Mouse (Mus musculus): ENCODE data around the gene Slc7a1. TPM values are rescaled to one million over a fixed set of nuclear protein-coding genes. Genes with fewer than 3 reads are reported as not detected.
A peak's percentile ranks its signal among the peaks of the same experiment; 100 is the strongest.

Gene Slc7a1
- 39.0 and 48.5 TPM in 2 replicates for polyA plus RNA-seq (2015; fragmentation: Nextera tagmentation; extraction: Ambion mirVana)

- 3% methylated on average over 39 of the region's 52 CpGs for WGBS
- no peaks in the 10 kb centered on the region for H3K9me3 ChIP-seq (ENCODE audit: control insufficient read depth, low read length)
- ATAC-seq = peak; percentile 95
Observed at GRCm38 (mm10) chr5:148399660-148400443, at the start of gene Slc7a1. Gene Slc7a1, minus strand, starts transcription at chr5:148399904.

GRCm38 (mm10) chr5:148444974-148445373, 45.3 kb upstream of the Slc7a1 start:
- H3K4me1 ChIP-seq (ENCODE audit: control insufficient read depth, insufficient read depth, low read depth, low read length) = no peaks in the 10 kb centered on the region
- H3K27ac ChIP-seq (ENCODE audit: low read depth, low read length) = no peak overlapping the region
- no peak overlapping the region for H3K4me3 ChIP-seq (ENCODE audit: low read length)
- no peak for ATAC-seq
- H3K4me2 ChIP-seq (ENCODE audit: low read length) = no peak overlapping the region
- 86% methylated on average over 2 of the region's 2 CpGs for WGBS
- H3K36me3 ChIP-seq (ENCODE audit: control insufficient read depth, insufficient read depth, low read length) = no peaks in the 10 kb centered on the region
- no peaks in the 10 kb centered on the region for H3K27me3 ChIP-seq (replicated peaks; ENCODE audit: control insufficient read depth, insufficient read depth, low read length)
- no peak overlapping the region for H3K9ac ChIP-seq (ENCODE audit: low read depth, low read length)
- no peaks in the 10 kb centered on the region for H3K9me3 ChIP-seq (ENCODE audit: control insufficient read depth, low read length)

More at GRCm38 (mm10) chr5:148399660-148400443, at the start of gene Slc7a1:
- Histone ChIP-seq H3K9ac (ENCODE audit: low read depth, low read length) (peak within 1 kb of the TSS; percentile 79), H3K27ac (ENCODE audit: low read depth, low read length) (peak within 1 kb of the TSS; percentile 67), H3K36me3 (ENCODE audit: control insufficient read depth, insufficient read depth, low read length) (no peaks in the 10 kb centered on the region), H3K4me2 (ENCODE audit: low read length) (peak within 1 kb of the TSS; percentile 93), H3K4me1 (ENCODE audit: control insufficient read depth, insufficient read depth, low read depth, low read length) (peaks cover 12% of the 10 kb centered on the region), H3K4me3 (ENCODE audit: low read length) (peak within 1 kb of the TSS; percentile 78), H3K27me3 (replicated peaks; ENCODE audit: control insufficient read depth, insufficient read depth, low read length) (no peaks in the 10 kb centered on the region)

GRCm38 (mm10) chr5:148443734-148444133, 44.0 kb upstream of the Slc7a1 start:
- no peak overlapping the region for H3K4me2 ChIP-seq (ENCODE audit: low read length)
- H3K36me3 ChIP-seq (ENCODE audit: control insufficient read depth, insufficient read depth, low read length) = no peaks in the 10 kb centered on the region
- H3K9me3 ChIP-seq (ENCODE audit: control insufficient read depth, low read length) = no peaks in the 10 kb centered on the region
- H3K9ac ChIP-seq (ENCODE audit: low read depth, low read length) = no peak overlapping the region
- WGBS = 58% methylated on average over 5 of the region's 5 CpGs
- no peak overlapping the region for H3K27ac ChIP-seq (ENCODE audit: low read depth, low read length)
- H3K4me3 ChIP-seq (ENCODE audit: low read length) = no peak overlapping the region
- no peaks in the 10 kb centered on the region for H3K4me1 ChIP-seq (ENCODE audit: control insufficient read depth, insufficient read depth, low read depth, low read length)
- no peaks in the 10 kb centered on the region for H3K27me3 ChIP-seq (replicated peaks; ENCODE audit: control insufficient read depth, insufficient read depth, low read length)
- ATAC-seq = peak; percentile 45; the same call in 1 of the 2 replicates

DNA sequence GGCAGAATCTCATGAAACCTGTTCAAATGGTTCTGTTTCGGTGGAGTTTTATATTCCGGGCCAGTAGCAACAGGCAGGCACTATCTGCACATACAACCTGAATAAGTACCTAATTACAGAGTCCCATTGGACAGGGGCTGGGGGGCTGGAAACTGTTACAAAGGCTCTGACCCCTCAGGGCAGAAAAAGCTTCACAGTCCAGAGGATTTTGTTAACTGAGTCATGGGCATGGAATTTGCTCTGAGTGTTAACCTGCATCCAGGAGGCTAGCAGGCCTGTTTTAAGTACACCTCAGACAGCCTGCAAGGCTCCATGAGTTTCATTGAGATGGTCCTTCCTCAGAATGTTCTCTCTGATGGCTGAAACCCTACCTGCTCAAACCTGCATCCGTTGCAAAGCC, 36.0 kb upstream of the Slc7a1 start:
- Histone ChIP-seq H3K27me3 (replicated peaks; ENCODE audit: control insufficient read depth, insufficient read depth, low read length) (no peaks in the 10 kb centered on the region), H3K9me3 (ENCODE audit: control insufficient read depth, low read length) (no peaks in the 10 kb centered on the region), H3K27ac (ENCODE audit: low read depth, low read length) (no peak overlapping the region), H3K9ac (ENCODE audit: low read depth, low read length) (no peak overlapping the region), H3K4me3 (ENCODE audit: low read length) (no peak overlapping the region), H3K36me3 (ENCODE audit: control insufficient read depth, insufficient read depth, low read length) (no peaks in the 10 kb centered on the region), H3K4me1 (ENCODE audit: control insufficient read depth, insufficient read depth, low read depth, low read length) (no peaks in the 10 kb centered on the region), H3K4me2 (ENCODE audit: low read length) (no peak overlapping the region)
- 84% methylated on average over 3 of the region's 3 CpGs for WGBS
- ATAC-seq = no peak

GRCm38 (mm10) chr5:148432121-148432520, 32.4 kb upstream of the Slc7a1 start:
- Histone ChIP-seq H3K27me3 (replicated peaks; ENCODE audit: control insufficient read depth, insufficient read depth, low read length) (no peaks in the 10 kb centered on the region), H3K36me3 (ENCODE audit: control insufficient read depth, insufficient read depth, low read length) (no peaks in the 10 kb centered on the region), H3K4me2 (ENCODE audit: low read length) (no peak overlapping the region), H3K4me3 (ENCODE audit: low read length) (no peak overlapping the region), H3K9me3 (ENCODE audit: control insufficient read depth, low read length) (no peaks in the 10 kb centered on the region), H3K27ac (ENCODE audit: low read depth, low read length) (no peak overlapping the region), H3K9ac (ENCODE audit: low read depth, low read length) (no peak overlapping the region), H3K4me1 (ENCODE audit: control insufficient read depth, insufficient read depth, low read depth, low read length) (no peaks in the 10 kb centered on the region)
- ATAC-seq = no peak
- WGBS = 90% methylated on average over 5 of the region's 5 CpGs

DNA sequence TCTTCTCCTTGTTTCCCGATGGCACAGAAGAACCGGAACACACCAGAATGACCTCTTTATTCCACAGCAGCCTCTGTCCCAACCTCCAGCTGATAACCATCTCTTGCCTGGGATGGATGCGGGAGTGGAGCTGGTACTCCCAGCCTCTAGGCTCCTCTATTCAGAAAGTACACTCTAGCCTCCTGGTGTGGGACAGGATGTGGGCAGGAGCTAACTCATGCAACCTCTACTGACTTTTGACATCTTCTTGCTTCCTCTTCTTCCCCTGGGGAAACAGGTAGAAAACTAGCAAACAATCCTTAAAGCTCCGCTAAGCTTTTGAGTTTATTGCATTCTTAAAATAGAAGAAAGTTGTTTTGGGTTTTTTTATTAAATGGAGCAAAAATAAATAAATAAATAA, 29.1 kb upstream of the Slc7a1 start:
- Histone ChIP-seq H3K27me3 (replicated peaks; ENCODE audit: control insufficient read depth, insufficient read depth, low read length) (no peaks in the 10 kb centered on the region), H3K9ac (ENCODE audit: low read depth, low read length) (no peak overlapping the region), H3K27ac (ENCODE audit: low read depth, low read length) (no peak overlapping the region), H3K36me3 (ENCODE audit: control insufficient read depth, insufficient read depth, low read length) (no peaks in the 10 kb centered on the region), H3K4me3 (ENCODE audit: low read length) (no peak overlapping the region), H3K9me3 (ENCODE audit: control insufficient read depth, low read length) (no peaks in the 10 kb centered on the region), H3K4me2 (ENCODE audit: low read length) (no peak overlapping the region), H3K4me1 (ENCODE audit: control insufficient read depth, insufficient read depth, low read depth, low read length) (no peaks in the 10 kb centered on the region)
- no peak for ATAC-seq
- 90% methylated on average over 4 of the region's 4 CpGs for WGBS

- Histone ChIP-seq H3K4me1 (ENCODE audit: control insufficient read depth, insufficient read depth, low read depth, low read length) (no peaks in the 10 kb centered on the region), H3K9me3 (ENCODE audit: control insufficient read depth, low read length) (no peaks in the 10 kb centered on the region), H3K27ac (ENCODE audit: low read depth, low read length) (no peak overlapping the region), H3K9ac (ENCODE audit: low read depth, low read length) (no peak overlapping the region), H3K36me3 (ENCODE audit: control insufficient read depth, insufficient read depth, low read length) (no peaks in the 10 kb centered on the region), H3K4me2 (ENCODE audit: low read length) (no peak overlapping the region), H3K4me3 (ENCODE audit: low read length) (no peak overlapping the region), H3K27me3 (replicated peaks; ENCODE audit: control insufficient read depth, insufficient read depth, low read length) (no peaks in the 10 kb centered on the region)
- 87% methylated on average over 6 of the region's 6 CpGs for WGBS
- ATAC-seq = no peak
Observed at GRCm38 (mm10) chr5:148425136-148425535, 25.4 kb upstream of the Slc7a1 start.

- H3K36me3 ChIP-seq (ENCODE audit: control insufficient read depth, insufficient read depth, low read length) = no peaks in the 10 kb centered on the region
- H3K4me2 ChIP-seq (ENCODE audit: low read length) = no peak overlapping the region
- H3K27ac ChIP-seq (ENCODE audit: low read depth, low read length) = no peak overlapping the region
- no peak for ATAC-seq
- no peak overlapping the region for H3K4me3 ChIP-seq (ENCODE audit: low read length)
- 77% methylated on average over 2 of the region's 2 CpGs for WGBS
- no peaks in the 10 kb centered on the region for H3K4me1 ChIP-seq (ENCODE audit: control insufficient read depth, insufficient read depth, low read depth, low read length)
- no peaks in the 10 kb centered on the region for H3K27me3 ChIP-seq (replicated peaks; ENCODE audit: control insufficient read depth, insufficient read depth, low read length)
- no peaks in the 10 kb centered on the region for H3K9me3 ChIP-seq (ENCODE audit: control insufficient read depth, low read length)
- no peak overlapping the region for H3K9ac ChIP-seq (ENCODE audit: low read depth, low read length)
Observed at GRCm38 (mm10) chr5:148421326-148421725, 21.6 kb upstream of the Slc7a1 start.

GRCm38 (mm10) chr5:148419112-148419526, 19.4 kb upstream of the Slc7a1 start:
- Histone ChIP-seq H3K4me1 (ENCODE audit: control insufficient read depth, insufficient read depth, low read depth, low read length) (no peaks in the 10 kb centered on the region), H3K9ac (ENCODE audit: low read depth, low read length) (no peak overlapping the region), H3K9me3 (ENCODE audit: control insufficient read depth, low read length) (no peaks in the 10 kb centered on the region), H3K4me3 (ENCODE audit: low read length) (no peak overlapping the region), H3K36me3 (ENCODE audit: control insufficient read depth, insufficient read depth, low read length) (no peaks in the 10 kb centered on the region), H3K27ac (ENCODE audit: low read depth, low read length) (no peak overlapping the region), H3K4me2 (ENCODE audit: low read length) (no peak overlapping the region), H3K27me3 (replicated peaks; ENCODE audit: control insufficient read depth, insufficient read depth, low read length) (no peaks in the 10 kb centered on the region)
- no peak for ATAC-seq
- WGBS = 68% methylated on average over 9 of the region's 9 CpGs

Data from hindbrain, embryonic 16.5 days (tissue).